Mouse (Mus musculus) liver, postnatal 0 days (tissue): Measurements from ENCODE around the gene Acot13.

Source experiments
- CTCF ChIP-seq: sonication (generic); IDR thresholded peaks from 2 replicates; pipeline ENCODE4 v1.5.1; 2016; ENCODE audit warnings: antibody characterized with exemption, low read depth
- EP300 ChIP-seq: IDR thresholded peaks from 2 replicates; pipeline ENCODE4 v1.6.1; 2016; ENCODE audit warnings: antibody characterized with exemption, low read depth, mild to moderate bottlenecking

GRCm38 (mm10) chr13:24879359-24880040 is 48.2 kb upstream of the Acot13 start:
- TF ChIP-seq CTCF (no peak), EP300 (no peak)
